Mouse (Mus musculus): ENCODE data around the gene 4931422A03Rik.

GRCm38 (mm10) chr2:103971838-103972237 lies 56.3 kb downstream of the 4931422A03Rik start:
- TF ChIP-seq CTCF (IDR thresholded peaks at IDR 0.05; ENCODE audit: borderline replicate concordance, control insufficient read depth, extremely low read depth, insufficient read depth, low read length, poor library complexity) (no peak), POLR2A (IDR thresholded peaks at IDR 0.05; ENCODE audit: control insufficient read depth, extremely low read depth, insufficient read depth, low read length, poor library complexity) (no peak)
